Mouse (Mus musculus): Measurements from ENCODE around the gene Tet3.

Tet3 gene

DNA sequence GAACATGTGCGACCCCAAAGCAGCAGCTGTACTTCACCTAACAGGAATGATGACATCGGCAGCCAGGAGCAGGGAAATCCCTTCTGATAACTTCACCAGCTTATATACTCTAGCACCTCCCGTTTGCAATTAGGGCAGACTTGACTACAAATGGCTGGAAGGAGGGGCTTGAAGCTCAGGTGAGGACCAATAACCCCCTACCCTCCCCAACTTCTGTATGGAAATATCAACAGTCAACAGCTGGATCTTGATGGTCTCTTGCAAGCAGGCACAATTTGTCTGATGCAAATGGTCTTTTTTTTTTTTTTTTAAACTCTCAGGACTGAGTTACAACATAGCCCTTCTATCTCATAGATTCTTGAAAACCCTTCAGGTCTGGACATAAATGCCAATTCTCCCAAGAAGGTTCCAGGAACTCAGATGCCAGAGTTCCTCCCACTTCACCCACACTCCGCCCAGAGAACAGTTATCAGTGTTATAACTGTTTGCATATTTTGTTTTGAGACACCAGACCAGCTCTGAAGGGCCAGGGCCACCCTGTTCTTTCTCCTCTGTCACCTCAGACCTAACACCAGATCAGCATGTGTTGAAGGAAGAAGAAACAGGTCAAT, at the start of gene Tet3:
TSS of gene Tet3 (minus strand) at position 51 of the 611 bp plus-strand sequence.
- no peak for DNase-seq (ENCODE audit: low read depth, low spot score)

GRCm38 (mm10) chr6:83507168-83507546, 48.3 kb upstream of the Tet3 start:
- no peak for DNase-seq (ENCODE audit: low read depth, low spot score)

DNA sequence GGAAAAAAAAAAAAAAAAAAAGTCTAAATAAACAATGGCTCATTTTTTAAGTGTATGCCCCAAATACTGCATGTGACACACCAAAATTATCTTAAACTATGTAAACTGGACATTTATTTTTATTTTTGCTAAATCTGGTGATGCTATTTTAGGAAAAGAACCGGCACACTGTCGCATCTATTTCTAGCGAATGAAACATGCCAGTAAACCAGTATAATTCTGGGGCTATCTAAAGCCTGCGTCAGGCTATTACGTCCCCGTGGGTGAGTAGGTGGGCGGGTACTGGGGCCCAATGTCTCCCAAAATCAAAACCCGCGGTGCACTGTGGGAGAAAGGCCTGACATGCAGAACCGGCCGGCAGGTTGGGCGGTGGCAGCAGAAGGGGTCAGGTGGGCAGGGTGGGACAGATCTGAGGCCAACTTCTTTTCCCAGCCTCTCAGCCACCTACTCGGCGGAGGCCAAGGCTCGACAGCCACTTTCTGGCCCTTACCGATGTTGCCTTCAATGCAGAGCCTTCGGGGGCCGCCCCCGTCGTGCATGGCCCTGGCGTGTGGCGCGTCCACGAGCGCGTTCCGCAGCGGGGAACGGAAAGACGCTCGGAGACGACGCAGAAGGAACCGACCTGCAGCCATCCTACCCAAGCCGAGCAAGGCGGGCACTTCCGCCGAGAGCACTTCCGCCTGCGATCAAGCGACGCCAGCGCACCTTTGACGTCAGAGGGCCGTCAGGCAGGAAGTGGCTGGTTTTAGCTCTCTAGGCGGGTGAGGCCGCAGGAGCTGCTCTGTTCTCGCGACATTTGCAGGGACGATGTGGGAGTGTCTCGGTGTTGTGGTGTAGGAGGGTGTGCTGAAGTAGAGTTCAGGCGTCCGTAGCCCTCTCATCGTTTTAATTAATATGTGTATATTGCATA, 47.6 kb upstream of the Tet3 start, which contains the start of gene Dguok:
TSS of gene Dguok (minus strand) at position 712 of the 910 bp plus-strand sequence.
- DNase-seq (ENCODE audit: low read depth, low spot score) = peak; percentile 99

GRCm38 (mm10) chr6:83505554-83505953, 46.7 kb upstream of the Tet3 start:
- DNase-seq (ENCODE audit: low read depth, low spot score) = no peak

DNA sequence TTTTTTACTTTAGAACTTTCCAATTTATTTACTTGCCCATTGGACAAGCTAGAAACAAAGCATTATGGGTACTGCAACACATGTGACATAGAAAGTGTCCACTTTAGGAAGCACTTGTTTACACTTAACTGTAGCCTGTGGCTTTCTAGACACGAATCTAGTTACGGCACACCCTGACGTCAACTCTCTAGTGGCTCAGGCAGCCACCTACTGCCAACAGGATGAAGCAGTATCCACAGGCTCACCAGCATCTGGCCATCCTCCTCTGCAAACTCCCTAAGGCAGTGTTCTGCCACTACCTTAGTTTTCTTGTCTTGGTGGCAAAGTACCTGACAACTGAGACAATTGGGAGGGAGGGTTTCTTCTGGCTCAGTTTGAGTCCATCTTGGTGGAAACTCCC, 44.5 kb upstream of the Tet3 start:
- DNase-seq (ENCODE audit: low read depth, low spot score) = no peak

DNA sequence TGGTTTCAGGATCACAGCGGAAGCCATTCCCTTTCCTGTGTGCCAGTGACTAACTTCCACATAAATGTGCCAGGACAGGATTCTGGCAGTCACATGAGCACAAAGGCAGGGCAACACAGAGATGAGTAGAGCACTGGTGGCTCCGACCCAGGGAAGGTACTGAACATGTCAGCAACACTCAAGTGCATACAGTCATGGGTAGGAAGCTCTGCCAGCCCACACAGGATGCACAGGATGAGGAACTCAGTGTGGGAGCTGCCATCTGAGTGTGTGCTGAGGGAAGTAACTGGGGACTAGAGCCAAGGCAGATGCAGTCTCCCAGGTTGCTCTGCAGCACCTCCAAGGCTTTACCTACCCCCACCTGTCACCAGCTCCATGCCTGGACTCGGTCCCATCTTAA, 43.8 kb upstream of the Tet3 start:
- DNase-seq (ENCODE audit: low read depth, low spot score) = no peak

GRCm38 (mm10) chr6:83501524-83502310, 42.8 kb upstream of the Tet3 start:
- no peak for DNase-seq (ENCODE audit: low read depth, low spot score)

GRCm38 (mm10) chr6:83500462-83500861, 41.6 kb upstream of the Tet3 start:
- DNase-seq (ENCODE audit: low read depth, low spot score) = no peak

DNA sequence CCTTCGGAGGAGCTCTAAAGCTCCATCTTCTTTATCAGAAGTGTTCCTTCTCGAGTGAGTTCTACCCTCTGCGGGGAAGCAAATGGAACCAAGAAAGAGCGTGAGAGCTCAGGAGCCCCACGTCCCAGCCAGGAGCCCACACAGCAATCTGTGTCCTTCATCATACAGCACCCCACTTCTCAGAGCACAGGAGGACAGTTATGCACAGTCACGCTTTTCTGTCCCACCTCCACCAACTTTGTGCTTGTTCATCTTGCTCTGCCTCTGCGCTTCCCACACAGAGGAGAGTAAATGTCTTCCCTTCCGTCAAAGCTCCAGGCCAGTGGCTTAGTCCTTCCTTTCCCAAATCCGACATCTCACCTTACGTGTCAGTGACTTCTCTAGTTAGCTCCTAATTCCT, 40.2 kb upstream of the Tet3 start:
- DNase-seq (ENCODE audit: low read depth, low spot score) = no peak

- DNase-seq (ENCODE audit: low read depth, low spot score) = no peak
Observed at GRCm38 (mm10) chr6:83496753-83497710, 38.1 kb upstream of the Tet3 start.

- DNase-seq (ENCODE audit: low read depth, low spot score) = no peak
Observed at GRCm38 (mm10) chr6:83496009-83496752, 37.3 kb upstream of the Tet3 start.

- DNase-seq (ENCODE audit: low read depth, low spot score) = no peak
Observed at GRCm38 (mm10) chr6:83490622-83491021, 31.7 kb upstream of the Tet3 start.

DNA sequence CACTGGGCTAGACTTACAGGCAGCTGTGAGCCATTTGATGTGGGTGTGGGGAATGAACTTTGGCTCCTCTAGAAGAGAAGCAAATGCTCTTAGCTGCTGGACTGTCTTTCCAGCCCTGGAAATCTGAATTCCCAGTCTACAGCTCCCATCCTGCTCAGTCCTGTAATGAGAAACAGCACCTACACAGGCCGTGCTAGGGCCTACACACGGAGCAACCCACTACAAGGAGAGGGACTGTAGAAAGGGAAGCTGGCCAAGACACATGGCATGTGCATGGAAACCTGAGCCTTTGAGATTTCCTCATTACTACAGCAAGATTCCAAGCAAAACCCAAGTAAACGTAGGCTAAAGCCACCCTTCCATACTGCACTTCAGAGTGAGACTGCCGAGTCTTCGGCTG, 29.3 kb upstream of the Tet3 start:
- no peak for DNase-seq (ENCODE audit: low read depth, low spot score)

DNA sequence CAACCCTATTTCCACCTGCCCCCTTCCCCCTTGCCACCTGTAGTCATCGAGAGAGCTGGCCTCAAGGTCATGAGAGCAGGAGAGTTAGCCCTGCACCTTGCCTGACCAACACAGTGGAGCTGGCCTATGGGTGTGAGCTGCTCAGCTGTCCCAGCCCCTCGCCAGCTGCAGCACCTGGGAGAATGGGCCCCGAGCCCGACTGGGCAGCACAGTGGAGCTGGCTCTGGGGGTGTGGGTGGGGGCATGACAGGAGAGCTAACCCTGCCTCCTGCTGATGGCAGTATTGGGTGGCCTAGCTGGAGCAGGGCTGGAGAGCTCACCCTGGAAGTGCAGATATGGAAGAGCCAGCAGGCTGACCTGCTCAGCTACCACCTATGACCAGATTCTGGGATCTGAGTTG, 28.4 kb upstream of the Tet3 start:
- DNase-seq (ENCODE audit: low read depth, low spot score) = no peak

DNA sequence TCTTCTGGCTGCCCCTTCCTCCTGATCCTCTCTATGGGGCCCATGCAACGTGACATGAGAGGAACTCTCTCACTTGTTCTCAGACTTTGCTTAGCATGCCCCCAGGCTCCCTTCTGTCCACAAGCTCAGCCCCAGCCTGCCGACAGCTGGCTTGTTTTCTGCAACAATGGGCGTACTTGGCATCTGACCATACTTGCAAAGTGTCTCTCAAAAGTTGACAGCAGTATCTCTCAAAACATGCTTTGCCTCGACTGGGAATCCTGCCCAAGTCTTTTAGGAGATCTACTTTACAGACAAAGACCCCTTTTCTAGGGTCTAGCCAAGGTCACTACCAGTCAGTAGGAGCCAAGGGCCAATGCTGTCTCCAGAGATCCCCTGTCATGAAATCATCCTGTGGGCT, 27.0 kb upstream of the Tet3 start:
- DNase-seq (ENCODE audit: low read depth, low spot score) = no peak

DNA sequence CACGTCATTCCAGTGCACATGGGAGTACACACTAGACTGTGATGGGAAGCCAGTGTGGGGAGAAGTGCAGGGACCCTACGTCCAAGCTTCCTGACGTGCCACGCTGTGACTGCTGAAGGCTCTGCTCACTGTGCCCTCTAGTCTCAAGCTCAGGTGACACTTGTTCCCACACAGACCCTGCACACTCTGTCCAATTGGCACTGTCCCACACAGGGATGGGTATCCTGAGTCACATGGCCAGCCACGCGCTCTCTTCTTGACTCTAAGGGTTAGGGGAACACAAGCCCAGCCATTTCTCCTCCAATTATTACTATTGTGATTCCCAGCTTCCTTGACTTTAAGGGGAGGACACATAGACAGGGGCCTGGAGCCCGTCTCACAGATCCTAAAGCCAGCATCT, 24.9 kb upstream of the Tet3 start:
- no peak for DNase-seq (ENCODE audit: low read depth, low spot score)

DNA sequence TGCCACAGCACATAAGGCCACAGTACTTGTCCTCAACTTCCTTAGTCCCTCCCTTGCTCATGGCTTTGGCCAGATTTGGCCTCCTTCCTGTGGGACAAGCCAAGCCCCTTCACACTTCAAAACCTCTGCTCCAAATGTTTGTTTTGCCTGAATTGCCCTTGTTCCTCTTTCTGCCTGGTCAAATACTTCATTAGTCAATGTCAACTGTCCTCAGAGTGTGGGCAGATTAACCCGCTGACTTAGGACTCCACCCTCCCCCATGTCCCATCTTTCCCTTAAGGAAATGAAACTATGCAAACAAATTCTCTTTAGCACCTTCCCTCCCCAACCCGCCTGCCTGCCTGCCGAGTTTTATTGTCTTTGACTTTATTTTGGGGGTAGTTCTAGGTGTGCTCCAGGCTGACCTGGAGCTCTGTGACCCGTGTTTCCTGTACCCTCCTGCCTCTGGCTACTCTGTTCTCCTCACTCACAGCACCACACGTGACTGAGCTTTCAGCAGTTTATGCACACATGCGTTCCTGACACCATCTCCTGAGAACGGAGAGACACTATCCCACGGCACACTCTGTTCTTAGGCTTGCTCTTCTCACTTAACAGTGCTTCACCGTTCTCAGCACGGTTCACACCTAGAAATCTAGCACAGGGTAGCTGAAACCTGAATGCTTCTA, 23.7 kb upstream of the Tet3 start:
- DNase-seq (ENCODE audit: low read depth, low spot score) = no peak

DNA sequence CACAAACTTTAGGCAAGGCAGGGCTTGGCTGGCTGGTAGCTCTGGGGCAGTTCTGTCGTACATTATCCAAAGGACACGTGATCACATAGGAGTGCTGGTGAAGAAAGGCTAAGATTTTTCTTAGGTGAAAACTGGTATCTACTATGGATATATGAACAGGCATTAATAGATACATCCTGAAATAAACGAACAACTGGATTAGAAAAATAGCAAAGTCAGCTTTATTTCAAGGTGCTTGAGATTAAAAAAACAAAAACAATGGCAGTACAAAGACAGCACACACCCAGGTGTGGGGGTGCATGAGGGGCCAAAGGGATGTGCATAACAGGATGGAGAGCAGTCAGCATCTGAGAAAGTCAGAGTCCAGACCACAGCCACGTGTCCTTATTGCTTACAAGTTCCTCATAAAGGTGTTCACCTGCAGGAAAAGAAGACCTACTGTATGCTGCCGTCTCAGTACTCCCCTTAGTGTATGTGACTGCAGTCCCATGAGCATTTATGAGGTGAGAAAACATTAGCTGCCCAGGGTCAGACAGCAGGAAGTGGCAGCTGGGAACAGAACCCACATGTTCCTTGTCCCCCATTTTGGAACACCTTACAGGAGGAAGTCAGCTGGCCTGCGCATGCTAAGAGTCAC, 21.3 kb upstream of the Tet3 start:
- no peak for DNase-seq (ENCODE audit: low read depth, low spot score)

DNA sequence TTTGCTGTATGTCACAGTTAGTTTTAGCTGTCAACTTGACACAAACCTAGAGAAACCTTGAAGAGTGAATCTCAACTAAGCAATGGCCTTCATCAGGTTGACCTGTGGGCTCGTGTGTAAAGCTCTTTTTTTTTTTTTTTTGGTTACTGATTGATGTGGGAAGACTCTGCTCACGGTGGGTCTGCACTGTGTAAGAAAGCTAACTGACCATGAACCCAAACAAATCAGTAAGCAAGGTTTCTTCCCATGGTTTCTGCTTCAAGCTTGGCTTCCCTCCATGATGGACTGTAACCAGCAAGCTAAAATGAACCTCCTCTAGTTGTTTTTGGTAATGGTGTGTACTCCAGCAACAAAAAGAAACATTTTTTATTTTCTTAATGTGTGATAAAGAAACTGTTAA, 20.3 kb upstream of the Tet3 start:
- no peak for DNase-seq (ENCODE audit: low read depth, low spot score)
